Mouse (Mus musculus): ENCODE measurements around the gene Prdm12. TPM values are rescaled to one million over a fixed set of nuclear protein-coding genes. Genes with fewer than 3 reads are reported as not detected.

Gene Prdm12
- total RNA-seq, 2 experiments from 2014 or later = 0.44 to 0.64 TPM

- DNase-seq = no peak
- intact Hi-C loops (cut with DNase I) = no loop called here
Observed at GRCm38 (mm10) chr2:31700545-31701446, 61.0 kb downstream of the Prdm12 start.

GRCm38 (mm10) chr2:31703226-31703625, 63.4 kb downstream of the Prdm12 start:
- DNase-seq = no peak
- intact Hi-C loops (cut with DNase I) = no loop called here

Small RNA genes within 50 kb of the gene (microRNA-seq; reads per million reads assigned to microRNA genes)
- gene Mir6998 = 1.2 reads per million

Other genes with a start within 250 kb of the Prdm12 start
- gene Ass1, start 169.8 kb upstream of the Prdm12 start, total RNA-seq (2021) = 10 to 100 TPM; 14.7 to 18.2 TPM
- 10 to 100 TPM; 48.9 to 50.9 TPM for gene Fubp3, start 67.4 kb upstream of the Prdm12 start, total RNA-seq (2021)
- 10 to 100 TPM; 28.4 to 29.0 TPM for gene Exosc2, start 30.7 kb downstream of the Prdm12 start, total RNA-seq (2021)
- gene Abl1, start 48.3 kb downstream of the Prdm12 start, total RNA-seq (2021) = 10 to 100 TPM; 51.3 to 54.4 TPM
- gene Qrfp, start 170.5 kb downstream of the Prdm12 start, total RNA-seq (2021) = not detected
- 1 to 10 TPM; 3.9 to 9.9 TPM for gene Fibcd1, start 206.0 kb downstream of the Prdm12 start, total RNA-seq (2021)
- gene Lamc3, start 247.3 kb downstream of the Prdm12 start, total RNA-seq (2021) = 10 to 100 TPM; 11.8 to 12.7 TPM

Data from left cerebral cortex, postnatal 4 days (tissue).